Mouse (Mus musculus) embryonic facial prominence, embryonic 12.5 days (tissue): ENCODE measurements around the gene Cnpy4. TPM values are rescaled to one million over a fixed set of nuclear protein-coding genes. Genes with fewer than 3 reads are reported as not detected.
A peak's percentile ranks its signal among the peaks of the same experiment; 100 is the strongest.

Experiments used
- ATAC-seq: fragments of 200-750 bp; cut with Nextera tagmentation; 2 replicates; pipeline ENCODE4 v1.8.0; 2017; ENCODE audit not compliant: insufficient number of reproducible peaks, insufficient read depth, low FRiP score, low TSS enrichment
- H3K27ac ChIP-seq: fragments of 300-500 bp; sonication (generic); 2 replicates; pipeline ENCODE4 v1.5.1; 2016; ENCODE audit warnings: mild to moderate bottlenecking
- H3K27me3 ChIP-seq: fragments of 300-500 bp; sonication (generic); 2 replicates; pipeline ENCODE4 v1.6.1; 2016; ENCODE audit warnings: mild to moderate bottlenecking, moderate library complexity
- H3K36me3 ChIP-seq: fragments of 300-500 bp; sonication (generic); 2 replicates; pipeline ENCODE4 v1.6.1; 2016; ENCODE audit warnings: mild to moderate bottlenecking
- H3K4me1 ChIP-seq: fragments of 300-500 bp; sonication (generic); 2 replicates; pipeline ENCODE4 v1.6.1; 2016
- H3K4me2 ChIP-seq: fragments of 300-500 bp; sonication (generic); replicated peaks from 2 replicates; pipeline ENCODE4 v1.6.1; 2016; ENCODE audit warnings: mild to moderate bottlenecking, moderate library complexity
- H3K4me3 ChIP-seq: fragments of 300-500 bp; sonication (generic); 2 replicates; pipeline ENCODE4 v1.5.1; 2016; ENCODE audit warnings: mild to moderate bottlenecking
- H3K9ac ChIP-seq: fragments of 300-500 bp; sonication (generic); 2 replicates; pipeline ENCODE4 v1.6.1; 2016; ENCODE audit warnings: mild to moderate bottlenecking, moderate library complexity
- H3K9me3 ChIP-seq: fragments of 300-500 bp; sonication (generic); 2 replicates; pipeline ENCODE4 v1.6.1; 2016; ENCODE audit warnings: mild to moderate bottlenecking, moderate library complexity
- WGBS: fragments of 180-500 bp; shearing (Covaris S2); methylation state at CpG from one replicate; pipeline ENCODE4 v1.1.7; 2016; 5-methylcytosine and 5-hydroxymethylcytosine counted together
- polyA plus RNA-seq: library from polyadenylated mRNA; unstranded; fragments of >200 nt; fragmentation: Nextera tagmentation; extraction: Ambion mirVana; gene quantifications from 2 replicates; pipeline ENCODE4 v1.2.1, GENCODE M21; 2016

The Cnpy4 gene
- polyA plus RNA-seq, 1 experiment from 2014 or later: 61.1 TPM

- Histone ChIP-seq H3K27me3 (no peaks in the 10 kb centered on the region), H3K9ac (peak overlapping the region; percentile 83), H3K4me1 (peaks cover 19% of the 10 kb centered on the region), H3K9me3 (no peaks in the 10 kb centered on the region), H3K4me3 (peak overlapping the region; percentile 87), H3K4me2 (peak overlapping the region; percentile 82), H3K36me3 (peaks cover 57% of the 10 kb centered on the region), H3K27ac (peak overlapping the region; percentile 95)
- under 1% methylated on average over 47 of the region's 47 CpGs for WGBS
- ATAC-seq: peak; percentile 84
These were observed 16.2 kb upstream of the Cnpy4 start for GRCm38 (mm10) chr5:138170936-138171561.

- ATAC-seq: peak; percentile 93
- no peaks in the 10 kb centered on the region for H3K9me3 ChIP-seq
- peak within 1 kb of the TSS; percentile 87 for H3K4me3 ChIP-seq
- H3K4me1 ChIP-seq: peaks cover 19% of the 10 kb centered on the region
- H3K9ac ChIP-seq: peak within 1 kb of the TSS; percentile 83
- H3K36me3 ChIP-seq: peaks cover 57% of the 10 kb centered on the region
- WGBS: under 1% methylated on average over 54 of the region's 54 CpGs
- no peaks in the 10 kb centered on the region for H3K27me3 ChIP-seq
- H3K27ac ChIP-seq: peak within 1 kb of the TSS; percentile 95
- H3K4me2 ChIP-seq: peak within 1 kb of the TSS; percentile 82
These were observed 15.4 kb upstream of the Cnpy4 start, which contains the start of the genes Ap4m1 and Mcm7 for GRCm38 (mm10) chr5:138171695-138172491. Gene Ap4m1, plus strand, starts transcription at chr5:138172002. Gene Mcm7, minus strand, starts transcription at chr5:138172422.

GRCm38 (mm10) chr5:138173217-138173616, 14.1 kb upstream of the Cnpy4 start:
- peak overlapping the region; percentile 87; the same call in 1 of the 2 replicates for H3K4me3 ChIP-seq
- peaks cover 19% of the 10 kb centered on the region for H3K4me1 ChIP-seq
- H3K27me3 ChIP-seq: no peaks in the 10 kb centered on the region
- 82% methylated on average over 3 of the region's 3 CpGs for WGBS
- no peak overlapping the region for H3K27ac ChIP-seq
- no peak overlapping the region for H3K9ac ChIP-seq
- H3K9me3 ChIP-seq: no peaks in the 10 kb centered on the region
- no peak for ATAC-seq
- peak overlapping the region; percentile 82 for H3K4me2 ChIP-seq
- H3K36me3 ChIP-seq: peaks cover 57% of the 10 kb centered on the region

GRCm38 (mm10) chr5:138187661-138188306, 499 bp downstream of the Cnpy4 start:
- peak overlapping the region; percentile 78; the same call in 1 of the 2 replicates for H3K27ac ChIP-seq
- H3K4me1 ChIP-seq: no peaks in the 10 kb centered on the region; the same call in 1 of the 2 replicates
- no peaks in the 10 kb centered on the region for H3K27me3 ChIP-seq
- peak overlapping the region; percentile 72 for H3K4me2 ChIP-seq
- ATAC-seq: peak; percentile 75
- no peaks in the 10 kb centered on the region for H3K9me3 ChIP-seq
- peak overlapping the region; percentile 74 for H3K9ac ChIP-seq
- peak overlapping the region; percentile 69 for H3K4me3 ChIP-seq
- peaks cover 41% of the 10 kb centered on the region for H3K36me3 ChIP-seq
- under 1% methylated on average over 10 of the region's 10 CpGs for WGBS

- Histone ChIP-seq H3K9ac (peak within 1 kb of the TSS; percentile 89), H3K4me2 (peak within 1 kb of the TSS; percentile 88), H3K4me3 (peak within 1 kb of the TSS; percentile 68), H3K36me3 (peaks cover 33% of the 10 kb centered on the region), H3K9me3 (no peaks in the 10 kb centered on the region), H3K27ac (peak within 1 kb of the TSS; percentile 78), H3K4me1 (no peaks in the 10 kb centered on the region), H3K27me3 (no peaks in the 10 kb centered on the region)
- 7% methylated on average over 54 of the region's 54 CpGs for WGBS
- ATAC-seq: peak; percentile 42
These were observed 6.8 kb downstream of the Cnpy4 start, which contains the start of gene Mblac1 for GRCm38 (mm10) chr5:138193771-138194727. Gene Mblac1, plus strand, starts transcription at chr5:138194314.

GRCm38 (mm10) chr5:138194755-138195345, 7.6 kb downstream of the Cnpy4 start:
- H3K27ac ChIP-seq: peak overlapping the region; percentile 78
- no peaks in the 10 kb centered on the region for H3K9me3 ChIP-seq
- H3K4me3 ChIP-seq: peak overlapping the region; percentile 68
- peak overlapping the region; percentile 88 for H3K4me2 ChIP-seq
- no peaks in the 10 kb centered on the region for H3K27me3 ChIP-seq
- peak; percentile 50 for ATAC-seq
- peaks cover 28% of the 10 kb centered on the region for H3K36me3 ChIP-seq
- H3K4me1 ChIP-seq: no peaks in the 10 kb centered on the region
- WGBS: 1% methylated on average over 29 of the region's 29 CpGs
- peak overlapping the region; percentile 89 for H3K9ac ChIP-seq

- Histone ChIP-seq H3K4me1 (no peaks in the 10 kb centered on the region), H3K36me3 (peaks cover 25% of the 10 kb centered on the region), H3K27ac (no peak overlapping the region), H3K27me3 (no peaks in the 10 kb centered on the region), H3K9ac (no peak overlapping the region), H3K4me3 (peak overlapping the region; percentile 68; the same call in 1 of the 2 replicates), H3K9me3 (no peaks in the 10 kb centered on the region), H3K4me2 (peak overlapping the region; percentile 88)
- WGBS: 75% methylated on average over 7 of the region's 7 CpGs
- ATAC-seq: no peak
These were observed 8.2 kb downstream of the Cnpy4 start for GRCm38 (mm10) chr5:138195463-138195862.

- Histone ChIP-seq H3K27me3 (no peaks in the 10 kb centered on the region), H3K9ac (no peak overlapping the region), H3K9me3 (no peaks in the 10 kb centered on the region), H3K36me3 (no peaks in the 10 kb centered on the region), H3K4me3 (no peak overlapping the region), H3K27ac (no peak overlapping the region), H3K4me1 (no peaks in the 10 kb centered on the region), H3K4me2 (no peak overlapping the region)
- WGBS: 27% methylated on average over 1 of the region's 1 CpGs
- ATAC-seq: no peak
These were observed 12.3 kb downstream of the Cnpy4 start for GRCm38 (mm10) chr5:138199576-138199975.

- no peaks in the 10 kb centered on the region for H3K9me3 ChIP-seq
- no peak overlapping the region for H3K9ac ChIP-seq
- 79% methylated on average over 3 of the region's 3 CpGs for WGBS
- no peaks in the 10 kb centered on the region for H3K27me3 ChIP-seq
- no peak for ATAC-seq
- H3K4me3 ChIP-seq: no peak overlapping the region
- no peak overlapping the region for H3K27ac ChIP-seq
- H3K36me3 ChIP-seq: no peaks in the 10 kb centered on the region
- H3K4me1 ChIP-seq: no peaks in the 10 kb centered on the region
- no peak overlapping the region for H3K4me2 ChIP-seq
These were observed 14.8 kb downstream of the Cnpy4 start for GRCm38 (mm10) chr5:138202086-138202485.

- Histone ChIP-seq H3K4me1 (no peaks in the 10 kb centered on the region), H3K9ac (no peak overlapping the region), H3K36me3 (no peaks in the 10 kb centered on the region), H3K4me2 (no peak overlapping the region), H3K4me3 (no peak overlapping the region), H3K27me3 (no peaks in the 10 kb centered on the region), H3K9me3 (no peaks in the 10 kb centered on the region), H3K27ac (no peak overlapping the region)
- ATAC-seq: no peak
- 83% methylated on average over 1 of the region's 1 CpGs for WGBS
These were observed 20.0 kb downstream of the Cnpy4 start for GRCm38 (mm10) chr5:138207253-138207652.
